Mouse (Mus musculus) embryo, embryonic 10 days (tissue): Measurements from ENCODE around the gene Neu3.
A peak's percentile ranks its signal among the peaks of the same experiment; 100 is the strongest.
"Not testable (repeated sequence)": the region's sequence is repeated elsewhere in the genome, so short reads cannot be mapped to it uniquely, and the experiment has no call there.

Experiments
- DNase-seq: peaks from one replicate; pipeline ENCODE4 v3.0.0-alpha.2; 2015; ENCODE audit warnings: low spot score

Gene Neu3

GRCm38 (mm10) chr7:99833846-99834222 is 5.6 kb upstream of the Neu3 start:
- no peak for DNase-seq

- no peak for DNase-seq
Observed at GRCm38 (mm10) chr7:99833115-99833845, 5.1 kb upstream of the Neu3 start.

GRCm38 (mm10) chr7:99826096-99826495 is 2.1 kb downstream of the Neu3 start:
- peak; percentile 10 for DNase-seq

GRCm38 (mm10) chr7:99825511-99825910 is 2.7 kb downstream of the Neu3 start:
- no peak for DNase-seq

GRCm38 (mm10) chr7:99824649-99825483 is 3.4 kb downstream of the Neu3 start:
- no peak for DNase-seq

GRCm38 (mm10) chr7:99823045-99823663 is 5.1 kb downstream of the Neu3 start:
- DNase-seq = no peak

- no peak for DNase-seq
Observed at GRCm38 (mm10) chr7:99822426-99822825, 5.8 kb downstream of the Neu3 start.

- DNase-seq = no peak
Observed at GRCm38 (mm10) chr7:99821953-99822352, 6.3 kb downstream of the Neu3 start.

GRCm38 (mm10) chr7:99818181-99818725 is 10.0 kb downstream of the Neu3 start:
- DNase-seq = not testable (repeated sequence)

GRCm38 (mm10) chr7:99813394-99813793 is 14.8 kb downstream of the Neu3 start:
- peak; percentile 24 for DNase-seq

- no peak for DNase-seq
Observed at GRCm38 (mm10) chr7:99811661-99812060, 16.6 kb downstream of the Neu3 start.

- no peak for DNase-seq
Observed at GRCm38 (mm10) chr7:99810814-99811213, 17.4 kb downstream of the Neu3 start.

- DNase-seq = not testable (repeated sequence)
Observed at GRCm38 (mm10) chr7:99807043-99807442, 21.2 kb downstream of the Neu3 start.

- no peak for DNase-seq
Observed at GRCm38 (mm10) chr7:99805340-99805739, 22.9 kb downstream of the Neu3 start.

- not testable (repeated sequence) for DNase-seq
Observed at GRCm38 (mm10) chr7:99804033-99804432, 24.2 kb downstream of the Neu3 start.

GRCm38 (mm10) chr7:99803535-99803934 is 24.7 kb downstream of the Neu3 start:
- DNase-seq = no peak

- DNase-seq = no peak
Observed at GRCm38 (mm10) chr7:99799118-99799517, 29.1 kb downstream of the Neu3 start.

- DNase-seq = peak; percentile 87
Observed at GRCm38 (mm10) chr7:99797911-99798647, 30.1 kb downstream of the Neu3 start.

- DNase-seq = no peak
Observed at GRCm38 (mm10) chr7:99797261-99797660, 31.0 kb downstream of the Neu3 start.

GRCm38 (mm10) chr7:99796471-99796870 is 31.7 kb downstream of the Neu3 start:
- no peak for DNase-seq

- DNase-seq = peak; percentile 41
Observed at GRCm38 (mm10) chr7:99795192-99795981, 32.8 kb downstream of the Neu3 start.
